Mouse (Mus musculus) effector memory CD4-positive, alpha-beta T cell, adult 5 months (primary cell): ENCODE measurements around the gene Ccdc177. TPM values are rescaled to one million over a fixed set of nuclear protein-coding genes. Genes with fewer than 3 reads are reported as not detected.

ENCODE experiments used
- polyA plus RNA-seq: library from polyadenylated mRNA; unstranded; fragments of 100-300 nt; shearing (Covaris generic); gene quantifications from one replicate; pipeline ENCODE4 v1.2.1, GENCODE M21; 2017

Gene Ccdc177
- polyA plus RNA-seq, result not detected

GRCm38 (mm10) chr12:80760396-80760801 is at the start of gene Ccdc177:
TSS of gene Ccdc177 (minus strand) at chr12:80760687.

GRCm38 (mm10) chr12:80789849-80790694 is 29.6 kb upstream of the Ccdc177 start, which contains the start of gene Susd6:
TSS of gene Susd6 (plus strand) at chr12:80790510.

Other genes starting within 250 kb of the Ccdc177 start
- gene Galnt16, start 242.4 kb downstream of the Ccdc177 start, polyA plus RNA-seq, result not detected
- 25.0 TPM for gene Slc39a9, start 116.8 kb downstream of the Ccdc177 start, polyA plus RNA-seq
- gene Erh, start 116.3 kb downstream of the Ccdc177 start, polyA plus RNA-seq, result 44.9 TPM
- gene Plekhd1, start 68.1 kb downstream of the Ccdc177 start, polyA plus RNA-seq, result not detected
- 176 TPM for gene Susd6, start 29.8 kb upstream of the Ccdc177 start, polyA plus RNA-seq
- 1,049 TPM for gene Srsf5, start 184.8 kb upstream of the Ccdc177 start, polyA plus RNA-seq
- gene Slc10a1, start 208.0 kb upstream of the Ccdc177 start, polyA plus RNA-seq, result 1.9 TPM